Comparison of ENCODE assay signal across 24 mouse cellular contexts in genomic region chrX:143922070-143922469, GRCm38 (mm10). TPM values are rescaled to one million over a fixed set of nuclear protein-coding genes. Genes with fewer than 3 reads are reported as not detected.
"Had no signal": no experiment of that assay in that cellular context is flagged by ENCODE, and none has a peak within 500 bp of the region (broad histone marks: within the 10 kb centered on the region; RNA-seq: fewer than 3 reads in every experiment).

No protein-coding gene starts in this region.

- DNase-seq: heart, postnatal 10 days; heart, postnatal 14 days; heart, postnatal 36 days; heart, postnatal 4 days; kidney, adult 11 months; kidney, adult 18-20 months; kidney, adult 2 months; kidney, adult 8-10 months; kidney, adult 9 months; kidney, postnatal 10 days; kidney, postnatal 14 days; kidney, postnatal 25 days; kidney, postnatal 36 days; kidney, postnatal 4 days; layer of hippocampus, adult 9-11 months; layer of hippocampus, postnatal 36 days had no signal

- ATAC-seq: hindbrain, embryonic 16.5 days; hindbrain, postnatal 0 days; inflammation-experienced regulatory T-cells, adult 6 months; intestine, embryonic 15.5 days; intestine, embryonic 16.5 days; intestine, postnatal 0 days had no signal

RNA-seq across cellular contexts. Expression of gene Dcx, which starts 11.0 kb away (rescaled TPM):
- total RNA-seq: heart, postnatal 10 days; heart, postnatal 14 days; heart, postnatal 25 days; heart, postnatal 36 days; hematopoietic stem cell, adult 5-6 weeks had no signal
